Mouse (Mus musculus): ENCODE measurements around the gene Arid4a. TPM values are rescaled to one million over a fixed set of nuclear protein-coding genes. Genes with fewer than 3 reads are reported as not detected.
"Not testable (repeated sequence)": the region's sequence is repeated elsewhere in the genome, so short reads cannot be mapped to it uniquely, and the experiment has no call there.

The Arid4a gene
- polyA plus RNA-seq, 1 experiment from 2014 or later: 27.1 TPM

DNA sequence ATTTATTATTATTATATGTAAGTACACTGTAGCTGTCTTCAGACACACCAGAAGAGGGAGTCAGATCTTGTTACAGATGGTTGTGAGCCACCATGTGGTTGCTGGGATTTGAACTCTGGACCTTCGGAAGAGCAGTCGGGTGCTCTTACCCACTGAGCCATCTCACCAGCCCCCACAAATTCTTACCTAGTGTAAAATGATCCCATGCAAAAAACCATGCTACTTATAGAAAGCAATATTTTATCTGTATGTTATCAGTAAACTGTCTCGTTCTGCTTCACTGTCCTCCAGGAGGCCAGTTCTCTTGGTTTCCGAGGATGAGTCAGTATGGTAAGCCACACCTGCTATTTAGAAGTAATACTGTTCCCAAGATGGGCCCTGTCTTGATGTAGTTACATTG is 88.5 kb downstream of the Arid4a start:
- H3K4me3 ChIP-seq (ENCODE audit: low read depth, low read length); H3K9ac ChIP-seq (ENCODE audit: low read depth, low read length); ATAC-seq (replicated peaks; ENCODE audit: insufficient number of reproducible peaks, low FRiP score, low TSS enrichment); H3K27me3 ChIP-seq (ENCODE audit: control insufficient read depth, insufficient read depth, low read length); H3K4me1 ChIP-seq (ENCODE audit: control insufficient read depth, insufficient read depth, low read length); H3K36me3 ChIP-seq (ENCODE audit: control insufficient read depth, insufficient read depth, low read length); H3K27ac ChIP-seq (ENCODE audit: low read depth, low read length); H3K9me3 ChIP-seq (replicated peaks; ENCODE audit: control insufficient read depth, low read length); H3K4me2 ChIP-seq: not testable (repeated sequence)
- WGBS (ENCODE audit: insufficient replicate concordance): 77% methylated on average over 4 of the region's 4 CpGs

DNA sequence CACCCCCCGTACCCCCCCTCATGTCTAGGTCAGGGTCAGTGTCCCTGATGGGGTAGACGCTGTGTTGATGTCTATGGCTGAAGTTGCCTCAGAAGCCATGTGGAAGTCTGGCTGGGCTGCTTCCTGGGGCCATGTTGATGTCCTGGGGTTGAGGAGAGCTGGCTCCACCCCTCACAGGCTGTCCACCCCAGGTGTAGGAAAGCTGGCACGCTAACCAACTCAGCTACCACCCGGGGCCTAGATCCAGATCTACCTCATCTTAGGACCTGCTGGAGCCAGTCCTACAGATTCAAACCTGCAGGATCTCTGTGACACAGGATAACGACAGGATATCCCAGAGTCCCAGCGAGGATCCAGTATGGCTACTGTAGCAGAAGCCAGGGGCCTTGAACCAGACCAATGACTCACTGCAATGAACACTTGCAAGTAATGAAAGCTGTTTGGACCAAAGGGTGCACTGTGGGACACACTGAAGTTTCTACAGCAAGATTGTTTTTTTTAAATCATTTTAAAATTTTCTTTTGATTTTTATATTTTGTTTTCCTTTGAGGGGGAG is 91.5 kb downstream of the Arid4a start:
- Histone ChIP-seq H3K4me3 (ENCODE audit: low read depth, low read length) (no peak overlapping the region), H3K9ac (ENCODE audit: low read depth, low read length) (no peak overlapping the region), H3K4me1 (ENCODE audit: control insufficient read depth, insufficient read depth, low read length) (peaks cover 6% of the 10 kb centered on the region; the same call in 1 of the 2 replicates), H3K27ac (ENCODE audit: low read depth, low read length) (no peak overlapping the region), H3K27me3 (ENCODE audit: control insufficient read depth, insufficient read depth, low read length) (no peaks in the 10 kb centered on the region), H3K4me2 (no peak overlapping the region), H3K36me3 (ENCODE audit: control insufficient read depth, insufficient read depth, low read length) (no peaks in the 10 kb centered on the region), H3K9me3 (replicated peaks; ENCODE audit: control insufficient read depth, low read length) (no peaks in the 10 kb centered on the region)
- 84% methylated on average over 6 of the region's 6 CpGs for WGBS (ENCODE audit: insufficient replicate concordance)
- ATAC-seq (replicated peaks; ENCODE audit: insufficient number of reproducible peaks, low FRiP score, low TSS enrichment): no peak

DNA sequence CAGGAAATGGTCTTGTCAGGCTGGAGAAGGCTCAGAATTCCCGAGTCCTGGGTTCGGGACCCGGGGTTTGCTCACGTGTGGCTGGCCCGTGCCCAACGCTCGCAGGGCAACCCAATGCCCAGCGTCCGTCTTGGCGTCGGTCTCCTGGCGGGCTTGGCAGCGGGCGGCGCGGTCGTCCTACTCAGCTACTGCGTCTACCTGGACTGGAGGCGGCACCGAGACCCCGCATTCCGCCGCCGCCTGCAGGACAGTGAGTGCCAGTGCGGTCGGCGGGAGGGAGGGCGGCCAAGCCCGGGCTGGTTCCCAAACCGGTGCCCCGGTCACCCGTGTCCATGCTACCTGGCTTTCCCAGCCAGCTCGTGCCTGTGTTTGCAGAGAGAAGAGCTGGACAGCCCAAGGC is 95.5 kb downstream of the Arid4a start, which contains the start of gene Tomm20l:
Tomm20l (plus strand) TSS at position 98 of the 400 bp plus-strand sequence.
- H3K9ac ChIP-seq (ENCODE audit: low read depth, low read length): peak within 1 kb of the TSS; percentile 23; the same call in 1 of the 2 replicates
- 10% methylated on average over 33 of the region's 33 CpGs for WGBS (ENCODE audit: insufficient replicate concordance)

DNA sequence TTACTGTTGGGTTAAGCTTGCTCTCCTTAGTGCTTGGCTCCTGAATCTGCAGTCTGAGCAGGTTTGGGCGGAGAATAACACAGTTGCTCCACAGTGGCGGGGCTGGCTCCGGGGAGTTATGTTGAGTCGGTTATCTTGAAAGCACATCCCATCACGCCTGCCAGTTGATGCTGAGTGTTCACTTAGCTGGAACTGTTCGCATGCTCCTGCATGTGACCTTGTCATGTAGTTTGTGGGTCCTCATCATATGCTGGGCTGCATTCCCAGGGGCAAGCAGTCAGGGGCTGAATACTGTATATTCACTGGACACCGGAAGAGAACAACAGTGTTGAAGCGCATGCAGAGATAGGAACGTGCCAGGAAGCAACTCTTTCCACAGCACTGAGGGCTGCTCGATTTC is 97.3 kb downstream of the Arid4a start:
- Histone ChIP-seq H3K36me3 (ENCODE audit: control insufficient read depth, insufficient read depth, low read length) (no peaks in the 10 kb centered on the region), H3K9me3 (replicated peaks; ENCODE audit: control insufficient read depth, low read length) (no peaks in the 10 kb centered on the region), H3K9ac (ENCODE audit: low read depth, low read length) (no peak overlapping the region), H3K4me3 (ENCODE audit: low read depth, low read length) (no peak overlapping the region), H3K27ac (ENCODE audit: low read depth, low read length) (peak overlapping the region; percentile 29; the same call in 1 of the 2 replicates), H3K4me2 (peak overlapping the region; percentile 45), H3K27me3 (ENCODE audit: control insufficient read depth, insufficient read depth, low read length) (no peaks in the 10 kb centered on the region), H3K4me1 (ENCODE audit: control insufficient read depth, insufficient read depth, low read length) (peaks cover 18% of the 10 kb centered on the region)
- WGBS (ENCODE audit: insufficient replicate concordance): 37% methylated on average over 10 of the region's 10 CpGs
- 0 out of 2 replicates have a peak, but pooled peaks have one; percentile 31 for ATAC-seq (replicated peaks; ENCODE audit: insufficient number of reproducible peaks, low FRiP score, low TSS enrichment)

More for the DNA sequence above, 95.5 kb downstream of the Arid4a start, which contains the start of gene Tomm20l:
- Histone ChIP-seq H3K4me2 (peak within 1 kb of the TSS; percentile 65), H3K27ac (ENCODE audit: low read depth, low read length) (no peak within 1 kb of the TSS), H3K4me1 (ENCODE audit: control insufficient read depth, insufficient read depth, low read length) (peaks cover 18% of the 10 kb centered on the region), H3K36me3 (ENCODE audit: control insufficient read depth, insufficient read depth, low read length) (no peaks in the 10 kb centered on the region), H3K4me3 (ENCODE audit: low read depth, low read length) (peak within 1 kb of the TSS; percentile 28), H3K9me3 (replicated peaks; ENCODE audit: control insufficient read depth, low read length) (no peaks in the 10 kb centered on the region), H3K27me3 (ENCODE audit: control insufficient read depth, insufficient read depth, low read length) (no peaks in the 10 kb centered on the region)
- no peak for ATAC-seq (replicated peaks; ENCODE audit: insufficient number of reproducible peaks, low FRiP score, low TSS enrichment)

DNA sequence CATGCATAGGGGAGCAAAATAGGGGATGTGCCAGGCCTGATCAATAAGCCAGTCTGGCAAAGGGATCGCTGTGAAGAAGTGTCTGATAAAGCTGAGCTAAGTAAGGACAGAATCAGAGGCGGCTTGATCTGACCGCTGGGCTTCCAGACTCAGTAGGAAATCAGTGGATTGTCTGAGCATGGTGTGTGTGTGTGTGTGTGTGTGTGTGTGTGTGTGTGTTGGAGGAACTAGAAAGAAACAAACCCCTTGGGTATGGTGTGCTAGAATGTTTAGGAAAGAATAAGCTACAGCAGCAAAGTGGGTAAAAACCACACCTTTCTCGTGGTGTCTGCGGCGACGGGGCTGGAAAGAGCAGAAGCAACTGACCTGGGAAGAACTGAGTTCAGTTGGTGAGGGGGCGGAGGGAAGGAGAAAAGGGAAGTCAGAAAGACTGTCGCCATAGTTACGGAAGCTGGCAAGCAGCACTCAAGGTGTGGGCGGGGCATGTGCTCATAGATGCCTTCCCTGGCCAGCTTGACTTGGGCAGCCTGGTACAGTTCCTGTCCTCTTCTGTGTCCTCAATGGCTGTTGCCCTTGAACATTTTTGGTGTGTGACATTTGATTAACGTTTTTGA is 98.0 kb downstream of the Arid4a start:
- no peak overlapping the region for H3K27ac ChIP-seq (ENCODE audit: low read depth, low read length)
- H3K9ac ChIP-seq (ENCODE audit: low read depth, low read length): 0 out of 2 replicates have a peak overlapping the region, but pooled peaks have one; percentile 22
- no peak overlapping the region for H3K4me3 ChIP-seq (ENCODE audit: low read depth, low read length)
- H3K36me3 ChIP-seq (ENCODE audit: control insufficient read depth, insufficient read depth, low read length): no peaks in the 10 kb centered on the region
- no peaks in the 10 kb centered on the region for H3K9me3 ChIP-seq (replicated peaks; ENCODE audit: control insufficient read depth, low read length)
- 29% methylated on average over 12 of the region's 12 CpGs for WGBS (ENCODE audit: insufficient replicate concordance)
- H3K4me2 ChIP-seq: peak overlapping the region; percentile 45
- H3K27me3 ChIP-seq (ENCODE audit: control insufficient read depth, insufficient read depth, low read length): no peaks in the 10 kb centered on the region
- peaks cover 18% of the 10 kb centered on the region for H3K4me1 ChIP-seq (ENCODE audit: control insufficient read depth, insufficient read depth, low read length)
- ATAC-seq (replicated peaks; ENCODE audit: insufficient number of reproducible peaks, low FRiP score, low TSS enrichment): no peak

- Histone ChIP-seq H3K4me1 (ENCODE audit: control insufficient read depth, insufficient read depth, low read length) (peaks cover 15% of the 10 kb centered on the region), H3K27ac (ENCODE audit: low read depth, low read length) (no peak overlapping the region), H3K27me3 (ENCODE audit: control insufficient read depth, insufficient read depth, low read length) (no peaks in the 10 kb centered on the region), H3K36me3 (ENCODE audit: control insufficient read depth, insufficient read depth, low read length) (no peaks in the 10 kb centered on the region), H3K4me2 (no peak overlapping the region), H3K9ac (ENCODE audit: low read depth, low read length) (no peak overlapping the region), H3K4me3 (ENCODE audit: low read depth, low read length) (no peak overlapping the region), H3K9me3 (replicated peaks; ENCODE audit: control insufficient read depth, low read length) (no peaks in the 10 kb centered on the region)
- no peak for ATAC-seq (replicated peaks; ENCODE audit: insufficient number of reproducible peaks, low FRiP score, low TSS enrichment)
- WGBS (ENCODE audit: insufficient replicate concordance): 76% methylated on average over 5 of the region's 5 CpGs
Observed at GRCm38 (mm10) chr12:71116411-71116810, 100.6 kb downstream of the Arid4a start.

DNA sequence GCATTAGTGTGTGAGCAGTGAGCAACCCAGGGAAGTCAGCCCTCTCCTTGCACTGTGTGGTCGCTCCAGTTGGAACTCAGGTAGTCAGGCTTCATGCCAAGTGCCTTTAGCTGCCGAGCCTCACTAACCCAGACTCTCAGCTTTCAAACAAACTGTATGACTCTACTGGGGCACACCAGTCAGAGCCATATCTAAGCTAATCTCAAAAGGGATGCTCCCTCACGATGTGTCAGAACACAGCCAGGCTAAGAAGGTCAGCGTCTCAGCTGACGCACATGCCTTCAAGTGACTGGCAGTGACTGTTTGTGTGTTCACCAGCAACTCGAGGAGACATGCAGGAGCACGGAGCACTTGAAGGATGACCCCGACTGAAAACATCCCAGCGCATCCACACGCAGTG is 106.9 kb downstream of the Arid4a start:
- Histone ChIP-seq H3K36me3 (ENCODE audit: control insufficient read depth, insufficient read depth, low read length) (peaks cover 15% of the 10 kb centered on the region; the same call in 1 of the 2 replicates), H3K9ac (ENCODE audit: low read depth, low read length) (no peak overlapping the region), H3K27me3 (ENCODE audit: control insufficient read depth, insufficient read depth, low read length) (no peaks in the 10 kb centered on the region), H3K27ac (ENCODE audit: low read depth, low read length) (no peak overlapping the region), H3K9me3 (replicated peaks; ENCODE audit: control insufficient read depth, low read length) (no peaks in the 10 kb centered on the region), H3K4me2 (no peak overlapping the region), H3K4me1 (ENCODE audit: control insufficient read depth, insufficient read depth, low read length) (no peaks in the 10 kb centered on the region), H3K4me3 (ENCODE audit: low read depth, low read length) (no peak overlapping the region)
- ATAC-seq (replicated peaks; ENCODE audit: insufficient number of reproducible peaks, low FRiP score, low TSS enrichment): no peak
- WGBS (ENCODE audit: insufficient replicate concordance): 83% methylated on average over 10 of the region's 10 CpGs

GRCm38 (mm10) chr12:71123286-71123685 is 107.5 kb downstream of the Arid4a start:
- Histone ChIP-seq H3K4me3 (ENCODE audit: low read depth, low read length) (no peak overlapping the region), H3K27me3 (ENCODE audit: control insufficient read depth, insufficient read depth, low read length) (no peaks in the 10 kb centered on the region), H3K4me1 (ENCODE audit: control insufficient read depth, insufficient read depth, low read length) (no peaks in the 10 kb centered on the region), H3K36me3 (ENCODE audit: control insufficient read depth, insufficient read depth, low read length) (peaks cover 15% of the 10 kb centered on the region; the same call in 1 of the 2 replicates), H3K27ac (ENCODE audit: low read depth, low read length) (no peak overlapping the region), H3K9ac (ENCODE audit: low read depth, low read length) (no peak overlapping the region), H3K9me3 (replicated peaks; ENCODE audit: control insufficient read depth, low read length) (no peaks in the 10 kb centered on the region), H3K4me2 (no peak overlapping the region)
- WGBS (ENCODE audit: insufficient replicate concordance): 88% methylated on average over 9 of the region's 9 CpGs
- no peak for ATAC-seq (replicated peaks; ENCODE audit: insufficient number of reproducible peaks, low FRiP score, low TSS enrichment)

All from heart, embryonic 11.5 days (tissue).